Comparison of ENCODE assay signal across 34 mouse cellular contexts in genomic region chr2:171766193-171766930, GRCm38 (mm10).
A peak's percentile ranks its signal among the peaks of the same experiment; 100 is the strongest.
DNase-seq lines count a peak whose midpoint lies in the region; ATAC-seq and TF ChIP-seq lines count a peak whose summit lies in the region.
"Had no signal": no experiment of that assay in that cellular context is flagged by ENCODE, and none has a peak within 500 bp of the region (broad histone marks: within the 10 kb centered on the region; RNA-seq: fewer than 3 reads in every experiment).

No protein-coding gene starts in this region.

- H3K27me3 ChIP-seq in forebrain, postnatal 0 days (ENCODE audit: insufficient read depth, low read length), result no peaks in the 10 kb centered on the region
- H3K27me3 ChIP-seq in forebrain, embryonic 13.5 days, result no peaks in the 10 kb centered on the region
- no peaks in the 10 kb centered on the region for H3K27me3 ChIP-seq in limb, embryonic 14.5 days (ENCODE audit: control insufficient read depth, insufficient read depth, low read length)
- H3K27me3 ChIP-seq in limb, embryonic 10.5 days (ENCODE audit: low read depth, poor library complexity, severe bottlenecking), result no peaks in the 10 kb centered on the region
- H3K27me3 ChIP-seq: embryonic facial prominence, embryonic 13.5 days; forebrain, embryonic 12.5 days; heart, embryonic 12.5 days; intestine, embryonic 15.5 days; neural tube, embryonic 12.5 days had no signal

- H3K27ac ChIP-seq in forebrain, postnatal 0 days (ENCODE audit: low read depth, low read length), result no peak overlapping the region
- H3K27ac ChIP-seq in forebrain, embryonic 13.5 days, result no peak overlapping the region
- no peak overlapping the region for H3K27ac ChIP-seq in limb, embryonic 14.5 days (replicated peaks; ENCODE audit: low read depth, low read length)
- no peak overlapping the region for H3K27ac ChIP-seq in limb, embryonic 10.5 days
- H3K27ac ChIP-seq: embryonic facial prominence, embryonic 13.5 days; forebrain, embryonic 12.5 days; heart, adult 2 months; hindbrain, embryonic 10.5 days; intestine, embryonic 15.5 days; layer of hippocampus, adult 2 months; left cerebral cortex, adult 2 months; liver, embryonic 14.5 days; macrophage; neural tube, embryonic 12.5 days; stomach, postnatal 0 days had no signal

- no peaks in the 10 kb centered on the region for H3K36me3 ChIP-seq in forebrain, postnatal 0 days (ENCODE audit: insufficient read depth)
- H3K36me3 ChIP-seq in forebrain, embryonic 13.5 days (ENCODE audit: poor library complexity, severe bottlenecking), result no peaks in the 10 kb centered on the region
- no peaks in the 10 kb centered on the region for H3K36me3 ChIP-seq in limb, embryonic 14.5 days (ENCODE audit: control insufficient read depth, insufficient read depth, low read length)
- no peaks in the 10 kb centered on the region for H3K36me3 ChIP-seq in limb, embryonic 10.5 days
- H3K36me3 ChIP-seq: embryonic facial prominence, embryonic 13.5 days; forebrain, embryonic 12.5 days; heart, embryonic 12.5 days; hindbrain, embryonic 10.5 days; intestine, embryonic 15.5 days; neural tube, embryonic 12.5 days had no signal

- no peak overlapping the region for H3K4me3 ChIP-seq in forebrain, postnatal 0 days (ENCODE audit: low read depth, low read length)
- no peak overlapping the region for H3K4me3 ChIP-seq in forebrain, embryonic 13.5 days
- H3K4me3 ChIP-seq in limb, embryonic 14.5 days (replicated peaks; ENCODE audit: low read length), result no peak overlapping the region
- no peak overlapping the region for H3K4me3 ChIP-seq in limb, embryonic 10.5 days
- H3K4me3 ChIP-seq: embryonic facial prominence, embryonic 13.5 days; erythroblast, embryonic 14.5 days; forebrain, embryonic 12.5 days; heart, adult 2 months; heart, embryonic 12.5 days; hindbrain, embryonic 10.5 days; intestine, embryonic 15.5 days; layer of hippocampus, adult 2 months; left cerebral cortex, adult 2 months; myocyte; neural tube, embryonic 12.5 days had no signal

- TF ChIP-seq CTCF in forebrain, postnatal 0 days (IDR thresholded peaks at IDR 0.05; ENCODE audit: low read depth), result no peak

- 53% methylated on average over 7 of the region's 7 CpGs for WGBS in forebrain, postnatal 0 days
- 80% methylated on average over 7 of the region's 7 CpGs for WGBS in forebrain, embryonic 13.5 days
- 75% methylated on average over 7 of the region's 7 CpGs for WGBS in limb, embryonic 14.5 days
- WGBS in limb, embryonic 10.5 days, result 89% methylated on average over 7 of the region's 7 CpGs

- no peak overlapping the region for H3K9ac ChIP-seq in forebrain, postnatal 0 days
- H3K9ac ChIP-seq in forebrain, embryonic 13.5 days, result no peak overlapping the region
- H3K9ac ChIP-seq in limb, embryonic 14.5 days (ENCODE audit: low read depth, low read length, severe bottlenecking), result no peak overlapping the region
- H3K9ac ChIP-seq: embryonic facial prominence, embryonic 13.5 days; forebrain, embryonic 12.5 days; heart, embryonic 12.5 days; intestine, embryonic 15.5 days; liver, embryonic 14.5 days; neural tube, embryonic 12.5 days had no signal

- H3K4me1 ChIP-seq in forebrain, postnatal 0 days (ENCODE audit: insufficient read depth), result no peaks in the 10 kb centered on the region
- H3K4me1 ChIP-seq in forebrain, embryonic 13.5 days, result 0 out of 2 replicates have a peak, but pooled peaks cover 4% of the 10 kb centered on the region
- no peaks in the 10 kb centered on the region for H3K4me1 ChIP-seq in limb, embryonic 14.5 days (ENCODE audit: control insufficient read depth, insufficient read depth, low read length)
- H3K4me1 ChIP-seq in limb, embryonic 10.5 days, result peaks cover 7% of the 10 kb centered on the region
- H3K4me1 ChIP-seq: embryonic facial prominence, embryonic 13.5 days; forebrain, embryonic 12.5 days; heart, embryonic 12.5 days; hindbrain, embryonic 10.5 days; intestine, embryonic 15.5 days; neural tube, embryonic 12.5 days had no signal

- DNase-seq in forebrain, postnatal 0 days, result peak; percentile 9
- peak; percentile 36 for DNase-seq in limb, embryonic 14.5 days (ENCODE audit: low spot score)
- DNase-seq in limb, embryonic 10.5 days (ENCODE audit: low spot score), result no peak
- DNase-seq in lung, postnatal 10 days, result peak; percentile 4
- DNase-seq in lung, adult 18-20 months, result no peak
- no peak for DNase-seq in testis, postnatal 14 days (ENCODE audit: low spot score)
- DNase-seq: adrenal gland, postnatal 25 days; B cell, adult 2 months; cerebellum, adult 8-10 months; embryo, embryonic 11 days; gastrocnemius, postnatal 25 days; heart, adult 2 months; kidney, adult 2 months; kidney, postnatal 36 days; liver; right cerebral cortex, adult 18-20 months; thymus, adult 2 months; thymus, postnatal 36 days had no signal

- ATAC-seq in forebrain, postnatal 0 days, result no peak
- no peak for ATAC-seq in forebrain, embryonic 13.5 days
- no peak for ATAC-seq in limb, embryonic 14.5 days (ENCODE audit: low FRiP score, low read depth)
- ATAC-seq: hindbrain, embryonic 16.5 days; intestine, embryonic 15.5 days; midbrain, embryonic 16.5 days had no signal

- H3K4me2 ChIP-seq in forebrain, postnatal 0 days (ENCODE audit: low read depth), result no peak overlapping the region
- no peak overlapping the region for H3K4me2 ChIP-seq in forebrain, embryonic 13.5 days
- no peak overlapping the region for H3K4me2 ChIP-seq in limb, embryonic 14.5 days (replicated peaks; ENCODE audit: low read depth, low read length, severe bottlenecking)
- H3K4me2 ChIP-seq: embryonic facial prominence, embryonic 13.5 days; forebrain, embryonic 12.5 days; heart, embryonic 12.5 days; intestine, embryonic 15.5 days; neural tube, embryonic 12.5 days had no signal

- no peaks in the 10 kb centered on the region for H3K9me3 ChIP-seq in forebrain, postnatal 0 days (ENCODE audit: low read length)
- H3K9me3 ChIP-seq in forebrain, embryonic 13.5 days (replicated peaks), result no peaks in the 10 kb centered on the region
- H3K9me3 ChIP-seq in limb, embryonic 14.5 days (ENCODE audit: control insufficient read depth, low read length), result no peaks in the 10 kb centered on the region
- no peaks in the 10 kb centered on the region for H3K9me3 ChIP-seq in limb, embryonic 10.5 days (replicated peaks)
- H3K9me3 ChIP-seq: embryonic facial prominence, embryonic 13.5 days; forebrain, embryonic 12.5 days; heart, embryonic 12.5 days; hindbrain, embryonic 10.5 days; intestine, embryonic 15.5 days; neural tube, embryonic 12.5 days had no signal

- no peak for TF ChIP-seq POLR2A in limb, embryonic 14.5 days (IDR thresholded peaks at IDR 0.05; ENCODE audit: borderline replicate concordance, extremely low read depth, insufficient read depth, insufficient read length)

Comparison
In these comparisons a context has a peak if more than half of its experiments do, and no peak if none do; other contexts are left out.
1. DNase-seq: peak in forebrain, postnatal 0 days (single experiment), limb, embryonic 14.5 days (single experiment) and lung, postnatal 10 days (single experiment); none in limb, embryonic 10.5 days (single experiment), lung, adult 18-20 months (0 of 2) and testis, postnatal 14 days (single experiment).